Mouse (Mus musculus) activated CD4-positive, CD25-positive, alpha-beta regulatory T cell (primary cell): ENCODE results near the gene Vmn2r7. TPM values are rescaled to one million over a fixed set of nuclear protein-coding genes. Genes with fewer than 3 reads are reported as not detected.

Source experiments
- polyA plus RNA-seq, 2 experiments: library from polyadenylated mRNA; unstranded; fragments of 100-300 nt; shearing (Covaris generic); gene quantifications; one replicate each; pipeline ENCODE4 v1.2.1; 2017

Gene Vmn2r7
- under 1 TPM in 1 of 2 experiments, not detected in 1; 0.27 TPM for polyA plus RNA-seq

DNA sequence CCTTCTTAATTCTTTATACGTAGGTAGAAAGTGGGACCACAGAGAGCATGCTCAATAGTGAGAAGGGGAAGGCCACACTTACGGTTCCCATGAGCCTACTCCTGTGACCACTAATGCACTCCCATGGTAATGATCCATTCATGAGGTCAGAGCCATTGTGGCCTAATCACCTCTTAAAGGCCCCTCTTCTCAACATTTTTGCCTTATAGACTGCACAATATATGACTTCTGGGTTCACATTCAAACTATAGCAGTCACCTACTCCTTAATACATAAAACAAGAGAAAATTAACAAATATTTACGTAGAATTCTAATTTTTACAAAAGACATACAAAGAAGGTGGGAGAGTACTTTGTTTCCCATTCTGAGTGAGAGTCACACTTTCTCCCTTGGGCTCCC, at the start of gene Vmn2r7:
Vmn2r7 (minus strand) TSS at position 101 of the 400 bp plus-strand sequence.

